Mouse (Mus musculus): Measurements from ENCODE around the gene Usp46.
"Not testable (repeated sequence)": the region's sequence is repeated elsewhere in the genome, so short reads cannot be mapped to it uniquely, and the experiment has no call there.

The Usp46 gene

DNA sequence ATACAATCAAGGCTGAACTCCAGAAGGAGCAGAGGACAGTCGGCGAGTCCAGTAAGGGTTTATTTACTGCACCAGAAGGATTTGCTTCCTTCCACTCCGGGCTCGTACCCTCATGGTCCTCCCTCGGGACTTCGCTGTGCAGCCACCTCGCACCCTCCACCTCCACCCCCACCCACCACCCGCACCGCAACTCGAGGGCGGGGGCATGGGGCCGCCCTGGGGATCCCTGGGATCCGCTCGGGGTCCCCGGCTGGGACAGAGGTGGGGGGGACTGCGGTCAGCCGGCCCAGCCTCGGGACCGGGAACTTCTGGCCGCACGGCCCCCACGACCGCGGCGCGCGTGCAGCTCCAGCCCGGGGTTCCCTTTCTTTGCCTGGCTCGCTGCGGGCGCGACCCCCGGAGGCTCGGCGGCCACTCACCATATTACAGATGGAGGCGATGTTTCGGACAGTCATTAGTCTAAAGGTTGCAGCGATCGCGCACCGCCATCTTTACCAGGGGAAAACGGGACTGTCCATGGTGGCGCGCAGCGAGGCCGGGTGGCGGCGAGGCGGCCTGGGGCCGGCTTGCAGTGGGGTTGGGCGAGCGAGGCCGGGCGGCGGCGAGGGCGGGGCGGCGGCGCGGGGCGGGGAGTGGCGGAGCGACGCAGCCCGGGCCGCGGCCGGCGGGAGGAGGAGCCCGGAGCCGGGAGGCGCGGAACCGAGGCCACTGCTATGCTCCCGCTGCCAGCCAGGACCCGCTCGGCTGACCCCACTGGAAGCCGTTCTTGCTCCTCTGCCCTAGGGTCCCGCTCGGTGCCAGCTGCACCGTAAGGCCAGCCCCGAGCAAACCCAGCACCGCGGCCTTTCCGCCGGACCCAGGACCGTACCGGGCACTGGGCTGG, at the start of gene Usp46:
TSS of gene Usp46 (minus strand) at position 601 of the 883 bp plus-strand sequence.
- DNase-seq (ENCODE audit: low read depth, low spot score) = no peak

DNA sequence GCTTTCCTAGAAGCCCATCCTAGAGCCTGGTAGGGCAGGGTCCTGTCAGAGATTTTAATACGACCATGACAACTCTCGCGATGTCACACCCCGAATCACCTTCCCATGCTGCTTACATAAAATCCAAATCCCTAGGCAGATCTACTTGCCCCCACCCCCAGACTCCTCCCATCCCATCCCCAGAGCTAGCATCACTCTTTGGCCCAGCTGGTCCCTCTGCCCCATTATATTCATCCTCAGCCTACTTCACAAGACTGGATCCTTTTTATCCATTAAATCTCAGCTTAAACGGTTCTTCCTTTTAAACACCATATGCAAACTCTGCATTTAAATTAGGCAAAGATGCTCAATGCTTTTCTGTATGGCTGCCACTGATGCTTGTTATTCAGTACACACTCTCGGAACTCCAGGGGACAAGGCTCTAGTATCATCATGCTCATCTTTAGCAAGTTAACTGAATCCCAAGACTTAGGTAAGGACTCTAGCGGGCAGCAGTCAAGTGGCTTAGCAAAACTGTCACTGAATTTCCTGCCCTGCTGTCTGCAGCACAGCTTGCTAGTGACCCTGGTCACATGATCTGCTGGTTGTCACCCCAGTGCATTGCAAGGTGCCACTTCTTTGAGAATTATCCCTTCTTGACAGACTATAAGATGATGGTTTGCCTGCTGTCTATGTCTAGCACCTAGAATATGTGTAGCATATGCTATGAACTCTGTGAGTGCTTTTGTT, 45.9 kb upstream of the Usp46 start:
- no peak for DNase-seq (ENCODE audit: low read depth, low spot score)

DNA sequence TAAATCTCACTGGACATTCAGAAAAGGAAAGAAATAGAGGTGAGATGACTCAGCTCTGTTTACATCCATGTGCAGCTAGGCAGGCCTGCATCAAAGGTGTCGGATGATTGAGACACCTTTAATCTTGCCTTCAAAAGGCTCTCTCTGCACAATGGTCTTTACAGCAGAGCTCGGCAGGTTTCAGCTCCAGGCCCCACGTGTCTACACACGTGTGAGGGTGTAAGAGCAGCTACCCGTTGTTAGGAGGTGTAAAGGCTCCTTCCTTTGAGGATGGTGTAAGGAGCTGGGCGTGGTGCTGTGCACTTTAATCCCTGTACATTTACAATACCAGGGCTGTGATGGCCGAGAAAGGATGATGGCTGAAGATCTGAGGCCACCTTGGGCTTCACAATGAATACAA, 37.2 kb upstream of the Usp46 start:
- no peak for DNase-seq (ENCODE audit: low read depth, low spot score)

DNA sequence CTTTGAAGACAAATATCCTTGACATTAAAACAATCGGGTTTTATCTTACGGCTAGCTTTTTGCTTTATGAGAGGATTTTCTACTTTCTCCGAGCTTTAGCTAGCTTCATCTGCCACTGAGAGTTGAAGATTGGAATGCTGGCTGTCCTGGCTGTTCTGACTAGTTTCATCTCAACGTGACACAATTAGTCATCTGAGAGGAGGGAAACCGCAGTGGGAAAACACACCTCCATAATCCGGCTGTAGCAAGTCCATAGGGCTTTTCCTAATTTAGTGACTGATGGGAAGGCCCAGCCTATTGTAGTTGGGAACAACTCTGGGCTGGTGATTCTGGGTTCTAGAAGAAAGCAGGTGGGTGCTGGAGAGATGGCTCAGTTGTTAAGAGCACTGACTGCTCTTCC, 33.5 kb upstream of the Usp46 start:
- DNase-seq (ENCODE audit: low read depth, low spot score) = no peak

DNA sequence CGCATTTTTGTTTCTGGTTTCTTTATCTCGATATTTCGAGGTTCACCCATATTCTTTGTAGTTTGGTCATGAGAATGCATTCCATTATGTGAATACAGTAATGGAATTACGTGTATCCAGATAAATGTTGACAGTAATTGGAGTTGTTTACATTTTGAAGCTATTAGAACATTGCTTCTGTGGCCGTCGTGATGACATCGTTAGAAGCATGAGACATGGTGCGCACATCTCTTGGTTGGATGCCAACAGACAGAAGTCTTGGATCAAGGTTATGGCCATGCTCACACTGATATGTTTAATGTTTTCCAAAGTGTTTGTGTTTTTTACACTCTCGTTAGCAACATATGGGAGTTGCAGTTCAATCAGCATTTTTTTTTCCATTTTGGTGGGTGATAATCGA, 30.8 kb upstream of the Usp46 start:
- no peak for DNase-seq (ENCODE audit: low read depth, low spot score)

DNA sequence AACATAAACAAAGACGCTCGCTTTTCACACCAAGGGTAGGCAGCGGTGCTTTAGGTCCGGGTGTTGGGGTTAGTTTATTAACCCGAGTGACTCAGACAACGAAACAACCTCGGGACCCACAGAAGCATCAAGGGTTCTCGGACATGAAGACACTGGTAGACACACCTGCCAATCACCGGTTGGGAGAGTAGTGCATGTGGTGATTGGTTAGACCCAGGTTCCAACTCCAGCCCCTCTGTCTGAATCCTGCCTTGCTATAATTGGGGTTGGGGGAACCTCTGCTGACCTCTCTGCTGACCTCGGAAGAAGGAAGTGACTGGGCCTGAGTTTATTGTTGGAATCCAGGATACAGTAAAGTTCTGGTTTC, 29.6 kb upstream of the Usp46 start:
- DNase-seq (ENCODE audit: low read depth, low spot score) = peak; percentile 65

DNA sequence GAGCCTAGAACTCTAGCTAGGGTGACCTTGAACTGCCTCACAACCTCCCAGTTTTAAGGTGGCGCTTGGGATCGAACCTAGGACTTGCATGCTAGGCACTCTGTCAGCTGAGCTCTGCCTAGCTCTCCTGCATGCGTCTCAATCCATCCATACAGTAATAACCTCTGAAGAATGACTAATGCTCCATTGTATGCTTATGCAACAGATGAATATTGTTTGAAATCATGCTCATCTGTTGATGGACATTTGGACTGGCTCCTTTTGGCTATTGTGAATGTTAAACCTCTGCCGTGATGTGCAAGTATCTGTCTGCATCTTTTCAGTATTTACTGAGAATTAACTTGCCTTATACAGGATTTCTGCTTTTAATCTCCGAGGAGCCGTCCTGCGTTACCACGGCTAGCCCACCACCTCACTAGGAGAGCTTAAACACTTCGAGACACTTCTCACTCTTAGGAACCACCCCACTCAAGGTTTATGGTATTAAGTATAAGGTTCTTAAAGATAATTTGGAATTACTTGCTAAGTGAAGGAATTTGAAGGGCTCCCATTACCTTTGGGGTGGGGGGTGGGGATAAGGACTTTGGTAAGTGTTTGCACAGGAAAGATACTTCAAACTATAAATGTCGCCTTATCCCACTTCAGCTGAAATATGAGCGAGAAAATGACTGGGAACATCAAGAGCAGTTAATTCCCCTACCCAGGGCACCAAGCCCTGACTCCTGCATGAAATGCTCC, 29.1 kb upstream of the Usp46 start:
- no peak for DNase-seq (ENCODE audit: low read depth, low spot score)

DNA sequence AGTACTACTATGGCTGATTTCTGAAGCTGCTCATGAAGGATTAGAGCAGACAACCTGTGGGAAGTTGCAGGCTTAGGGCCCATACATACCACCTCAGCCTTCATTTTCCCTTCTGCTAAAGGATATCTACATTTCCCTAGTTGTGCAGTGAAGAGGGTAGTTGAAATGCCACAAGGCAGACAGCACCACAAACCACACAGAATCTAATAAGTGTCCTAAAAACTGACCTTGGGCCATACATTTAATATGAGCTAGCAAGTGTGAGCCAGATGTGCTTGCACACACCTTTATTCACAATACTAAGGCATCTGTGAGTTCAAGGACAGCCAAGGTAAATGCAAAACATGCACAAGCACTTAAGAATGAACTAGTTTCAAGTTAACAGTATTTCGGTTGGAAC, 27.8 kb upstream of the Usp46 start:
- DNase-seq (ENCODE audit: low read depth, low spot score) = no peak

DNA sequence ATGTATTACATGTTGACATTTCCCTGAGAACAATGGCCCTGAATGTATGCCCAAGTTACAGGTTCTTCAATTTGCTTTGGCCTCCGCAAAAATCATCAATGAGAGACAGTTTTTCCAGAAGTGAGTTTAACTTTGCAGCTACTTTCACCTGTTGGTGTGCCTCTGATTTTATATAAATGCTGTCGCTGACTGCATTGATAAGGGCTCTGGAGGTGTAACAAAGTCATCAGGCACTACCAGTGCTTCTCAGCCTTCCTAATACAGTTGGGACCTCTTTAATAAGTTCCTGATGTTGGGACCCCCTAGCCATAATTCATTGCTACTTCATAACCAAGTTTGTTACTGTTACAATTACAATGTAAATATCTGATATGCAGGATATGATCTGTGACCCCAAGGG, 27.4 kb upstream of the Usp46 start:
- no peak for DNase-seq (ENCODE audit: low read depth, low spot score)

DNA sequence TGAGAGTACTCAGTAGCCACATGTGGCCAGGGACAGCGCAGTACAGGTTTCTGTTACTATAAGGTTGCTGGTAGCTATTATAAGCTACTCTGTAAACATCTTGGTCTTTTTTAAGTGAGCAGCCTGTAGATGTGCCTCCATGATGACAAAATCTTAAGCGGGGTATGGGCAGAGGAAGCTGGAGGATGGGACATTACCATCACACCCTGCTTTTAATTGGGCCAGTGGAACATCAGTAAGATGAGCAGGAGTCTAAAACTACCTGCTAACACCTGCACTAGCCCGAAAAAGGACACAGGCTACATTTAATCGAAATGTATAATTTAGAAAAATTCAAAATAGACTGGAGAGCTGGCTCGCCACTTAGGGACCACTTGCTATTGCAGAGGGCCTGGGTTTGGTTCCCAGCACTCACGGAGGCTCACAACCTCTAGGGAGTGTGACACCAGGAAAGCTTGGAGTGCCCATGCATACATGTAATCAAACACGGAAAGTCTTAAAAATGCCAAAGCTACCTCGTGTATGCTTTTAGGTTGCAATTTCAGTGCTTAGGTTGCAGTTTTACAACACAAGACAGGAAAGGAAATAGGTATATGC, 26.7 kb upstream of the Usp46 start:
- no peak for DNase-seq (ENCODE audit: low read depth, low spot score)

DNA sequence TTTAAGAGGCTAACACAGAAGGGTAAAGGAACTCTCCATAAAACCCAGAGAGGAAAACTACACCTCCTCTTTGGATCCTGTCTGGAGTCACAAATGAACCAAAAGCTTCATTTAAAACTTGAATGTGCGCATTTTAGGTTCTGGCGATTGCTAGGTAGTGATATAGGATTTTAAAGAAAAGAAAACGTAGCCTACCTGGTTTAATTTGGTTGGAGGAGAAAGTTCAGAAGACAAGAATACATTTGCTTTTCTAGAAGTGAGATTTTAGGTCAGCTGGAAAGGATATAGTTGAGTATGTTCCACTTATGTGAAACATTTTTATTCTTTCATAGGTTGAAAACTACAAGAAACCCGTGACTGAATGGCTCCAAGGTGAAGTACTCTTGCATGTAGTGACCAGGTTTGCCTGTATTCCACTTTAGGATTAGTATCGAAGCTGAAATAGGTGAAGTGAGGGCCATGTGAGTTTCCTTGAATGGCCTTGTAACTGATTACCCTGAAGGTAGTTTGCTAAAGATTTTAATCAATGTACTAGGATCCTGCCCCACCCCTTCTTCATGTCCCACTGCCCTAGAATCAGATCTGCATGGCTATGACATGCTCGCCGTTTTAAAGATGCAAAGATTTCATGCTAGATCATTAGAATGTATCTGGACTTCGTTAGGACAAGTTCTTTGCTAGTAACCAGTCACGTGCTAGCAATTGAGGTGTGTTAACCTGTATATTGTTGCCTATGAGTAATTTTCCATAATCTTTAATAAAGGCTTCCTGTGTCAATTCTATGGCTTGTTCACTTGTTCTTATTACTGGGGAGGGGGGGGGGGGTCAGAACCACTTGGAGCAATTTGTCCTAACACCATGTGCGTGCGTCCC, 25.6 kb upstream of the Usp46 start:
- no peak for DNase-seq (ENCODE audit: low read depth, low spot score)

DNA sequence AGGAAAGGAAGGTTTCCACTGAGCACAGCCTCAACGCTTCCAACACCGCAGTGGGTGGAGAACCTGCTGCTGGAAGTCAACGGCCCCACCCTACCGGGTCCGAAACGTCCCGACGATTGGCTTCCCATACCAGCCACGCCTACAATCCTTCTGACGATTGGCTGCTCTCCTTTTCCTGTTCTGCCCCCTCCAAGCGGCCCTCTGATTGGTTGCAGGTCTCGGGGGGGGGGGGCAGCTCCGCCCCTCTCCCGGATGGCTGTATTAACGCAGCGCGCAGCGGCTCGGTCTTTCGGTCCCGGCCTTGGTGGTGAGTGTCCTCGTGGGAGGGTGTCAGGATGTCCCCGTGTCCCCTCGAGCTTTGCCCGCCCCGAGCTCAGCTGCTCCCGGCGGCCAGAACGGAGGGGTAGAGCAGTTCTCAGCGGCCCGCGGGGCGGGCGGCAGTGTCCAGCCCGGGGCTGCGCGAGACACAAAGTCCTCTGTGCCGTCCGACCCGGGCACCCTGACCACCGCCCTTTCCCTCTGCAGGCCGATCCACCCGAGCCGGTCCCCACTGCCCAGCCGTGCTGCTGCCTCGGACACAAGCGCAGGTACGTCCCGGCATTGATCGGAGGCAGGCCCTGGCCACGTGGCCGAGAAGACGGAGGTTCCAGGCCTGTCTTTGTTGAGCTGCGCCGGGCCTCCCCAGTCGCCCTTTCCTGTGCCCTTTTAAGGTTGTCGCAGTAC, 24.8 kb upstream of the Usp46 start:
- DNase-seq (ENCODE audit: low read depth, low spot score) = peak; percentile 98

DNA sequence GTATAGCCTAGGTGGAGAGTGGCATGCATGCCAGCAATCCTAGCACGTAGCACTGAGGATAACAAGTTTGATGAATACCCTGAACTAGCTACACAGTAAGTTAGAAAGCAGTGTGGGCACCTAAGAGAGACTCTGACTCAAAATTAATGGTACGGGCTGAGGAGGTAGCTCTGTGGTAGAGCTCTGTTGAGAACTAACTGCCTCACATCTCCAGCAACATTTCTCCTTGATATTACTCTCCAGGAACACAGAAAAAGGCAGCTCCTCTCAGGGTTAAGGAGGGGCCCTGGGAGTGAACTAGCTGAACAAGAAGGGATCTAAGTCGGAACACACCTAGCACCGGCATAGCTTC, 24.2 kb upstream of the Usp46 start:
- DNase-seq (ENCODE audit: low read depth, low spot score) = no peak

DNA sequence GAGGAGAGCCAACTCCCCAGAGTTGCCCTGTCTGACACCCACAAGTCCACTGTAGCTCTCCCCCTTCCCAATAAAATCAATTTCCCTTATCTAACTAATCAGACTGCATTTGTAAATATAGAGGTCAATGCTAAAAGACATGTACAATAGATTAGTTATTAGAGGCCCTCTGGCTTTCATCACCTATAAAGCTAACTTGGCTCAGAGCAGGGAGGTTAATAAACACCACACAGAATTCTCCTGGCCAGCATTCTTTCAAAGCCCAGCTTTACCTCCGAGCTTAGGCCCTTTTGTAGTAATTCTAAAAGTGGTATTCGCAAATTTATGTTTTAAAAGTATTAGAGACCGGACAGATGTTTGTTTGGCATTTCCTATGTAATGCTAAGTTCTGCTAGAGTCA, 21.4 kb upstream of the Usp46 start:
- DNase-seq (ENCODE audit: low read depth, low spot score) = no peak

DNA sequence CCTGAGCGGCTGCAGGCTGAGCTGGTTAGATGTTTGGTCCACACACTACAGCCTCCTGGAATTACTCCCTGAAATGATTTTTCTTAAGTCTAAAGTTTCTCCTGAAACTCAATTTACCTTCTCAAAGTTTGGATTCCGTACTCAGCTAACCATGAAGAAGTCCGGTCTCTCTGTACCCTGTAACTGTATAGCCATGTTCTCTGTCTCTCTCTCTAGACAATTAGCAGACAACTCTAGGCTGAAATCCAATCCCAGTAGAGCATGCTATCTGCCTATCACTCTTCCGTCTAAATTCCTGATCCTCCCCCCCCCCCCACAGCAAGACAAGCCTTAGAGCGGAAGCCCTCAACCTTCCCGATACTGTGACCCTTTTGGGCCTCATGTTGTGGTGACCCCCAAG, 13.5 kb upstream of the Usp46 start:
- DNase-seq (ENCODE audit: low read depth, low spot score) = no peak

DNA sequence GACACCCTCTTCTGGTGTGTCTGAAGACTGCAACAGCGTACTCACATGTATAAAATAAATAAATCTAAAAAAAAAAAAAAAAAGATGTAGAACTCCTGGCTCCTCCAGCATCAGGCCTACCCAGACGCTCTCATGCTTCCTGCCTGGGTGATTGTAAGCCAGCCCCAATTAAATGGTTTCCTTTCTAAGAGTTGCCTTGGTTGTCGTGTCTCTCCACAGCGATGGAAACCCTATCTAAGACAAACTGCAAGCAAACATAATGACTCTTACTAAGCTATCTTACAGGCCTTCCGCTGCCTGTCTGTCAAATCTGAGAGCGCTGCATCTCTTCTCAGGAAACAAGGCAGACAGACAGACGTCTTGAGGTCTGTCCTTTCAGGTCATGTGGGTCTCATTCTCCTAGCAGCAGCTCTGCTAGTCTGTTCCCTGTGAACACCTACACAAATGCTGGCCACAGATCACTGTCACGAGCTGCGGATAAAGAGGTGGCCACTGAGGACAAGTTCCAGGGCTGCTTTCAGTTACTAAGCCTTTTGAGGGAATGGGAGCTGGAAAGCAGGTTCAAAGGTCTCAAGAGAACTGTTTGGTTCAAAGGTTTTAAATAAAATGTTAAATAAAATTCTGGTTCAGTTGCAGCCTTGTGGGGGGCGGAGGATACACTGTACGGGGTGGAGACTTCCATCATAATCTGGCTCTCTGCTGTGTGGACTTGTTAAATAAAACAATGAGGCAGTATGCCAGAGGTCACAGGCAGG, 10.8 kb upstream of the Usp46 start:
- no peak for DNase-seq (ENCODE audit: low read depth, low spot score)

DNA sequence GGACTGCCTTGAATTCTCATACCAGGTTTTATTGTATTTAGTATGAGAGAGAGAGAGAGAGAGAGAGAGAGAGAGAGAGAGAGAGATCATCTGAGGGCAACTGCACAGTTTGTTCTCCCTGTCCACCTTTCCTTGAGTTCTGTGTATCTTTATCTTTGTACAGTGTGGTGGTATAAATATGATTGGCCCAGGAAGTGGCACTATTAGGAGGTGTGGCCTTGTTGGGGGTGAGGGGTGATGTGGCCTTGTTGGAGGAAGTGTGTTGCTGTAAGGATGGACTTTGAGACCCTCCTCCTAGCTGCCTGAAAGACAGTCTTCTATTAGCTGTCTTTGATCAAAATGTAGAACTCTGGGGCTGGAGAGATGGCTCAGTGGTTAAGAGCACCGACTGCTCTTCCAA, 10.2 kb upstream of the Usp46 start:
- DNase-seq (ENCODE audit: low read depth, low spot score) = no peak

DNA sequence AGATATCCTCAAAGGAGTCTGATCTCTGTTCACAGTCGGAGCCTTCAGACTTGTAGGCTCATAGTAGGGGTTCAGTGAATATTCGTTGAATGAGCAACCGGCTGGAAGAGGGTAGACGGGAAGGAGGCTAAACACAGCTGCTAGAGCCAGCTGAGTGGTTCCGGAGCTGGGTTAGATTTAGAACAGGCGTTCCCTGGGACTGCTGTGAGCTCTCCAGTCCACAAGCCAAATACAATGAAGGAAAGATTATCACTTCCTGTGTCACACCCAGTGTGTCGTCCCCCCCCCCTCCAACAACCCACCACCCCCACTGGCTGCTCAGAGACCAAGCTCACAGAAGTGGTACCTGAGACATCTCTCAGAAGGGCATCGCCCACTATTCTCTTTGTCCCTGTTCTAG, 9.7 kb upstream of the Usp46 start:
- DNase-seq (ENCODE audit: low read depth, low spot score) = no peak

DNA sequence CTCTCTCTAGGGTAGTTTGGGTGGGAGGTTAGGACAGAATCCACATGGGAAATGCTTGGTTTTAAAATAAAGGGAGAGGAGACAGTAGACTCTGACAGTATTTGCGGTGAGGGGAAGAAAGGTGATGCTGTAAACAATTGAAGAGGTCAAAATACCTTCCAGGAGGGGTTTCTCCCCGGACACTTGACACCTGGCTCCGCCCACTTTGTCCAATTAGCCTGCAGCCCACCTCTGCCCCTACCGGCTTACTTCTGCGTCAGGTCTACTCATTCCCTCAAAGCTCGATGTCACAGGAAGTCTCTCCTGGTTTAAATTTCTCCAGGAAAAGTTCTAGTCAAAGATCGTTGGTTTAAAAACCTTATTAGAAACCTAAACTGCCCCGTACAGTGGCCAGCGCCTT, 8.5 kb upstream of the Usp46 start:
- peak; percentile 66 for DNase-seq (ENCODE audit: low read depth, low spot score)

DNA sequence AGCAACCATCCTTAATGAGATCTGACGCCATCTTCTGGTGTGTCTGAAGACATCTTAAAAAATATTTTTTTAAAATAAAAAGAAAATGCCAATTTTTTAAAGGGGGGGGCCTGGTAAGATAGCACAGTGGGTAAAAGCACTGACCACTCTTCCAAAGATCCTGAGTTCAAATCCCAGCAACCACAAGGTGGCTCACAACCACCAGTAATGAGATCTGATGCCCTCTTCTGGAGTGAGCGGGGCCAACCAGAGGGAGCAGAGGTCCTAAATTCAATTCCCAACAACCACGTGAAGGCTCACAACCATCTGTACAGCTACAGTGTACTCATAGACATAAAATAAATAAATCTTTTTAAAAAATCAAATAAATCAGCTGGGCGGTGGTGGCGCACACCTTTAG, 2.3 kb upstream of the Usp46 start:
- not testable (repeated sequence) for DNase-seq (ENCODE audit: low read depth, low spot score)

All from ES-CJ7 (cell line).